Mouse (Mus musculus) midbrain, embryonic 11.5 days (tissue): ENCODE data around the gene Fndc3a. TPM values are rescaled to one million over a fixed set of nuclear protein-coding genes. Genes with fewer than 3 reads are reported as not detected.

ENCODE experiments used
- ATAC-seq: fragments of 200-750 bp; cut with Nextera tagmentation; 2 replicates; pipeline ENCODE4 v1.8.0; 2017; ENCODE audit warnings: moderate TSS enrichment, moderate library complexity; ENCODE audit not compliant: low FRiP score
- DNase-seq: peaks from one replicate; pipeline ENCODE4 v3.0.0; 2015; ENCODE audit warnings: low spot score; ENCODE audit errors: missing footprints
- H3K27ac ChIP-seq: fragments of 300-500 bp; sonication (generic); 2 replicates; pipeline ENCODE4 v1.5.1; 2014; ENCODE audit warnings: low read depth, low read length
- H3K27me3 ChIP-seq: fragments of 300-500 bp; sonication (generic); 2 replicates; pipeline ENCODE4 v1.6.1; 2014; ENCODE audit warnings: mild to moderate bottlenecking, low read length, moderate library complexity, mixed read lengths; ENCODE audit not compliant: control insufficient read depth, insufficient read depth
- H3K36me3 ChIP-seq: fragments of 300-500 bp; sonication (generic); 2 replicates; pipeline ENCODE4 v1.6.1; 2014; ENCODE audit warnings: mild to moderate bottlenecking, low read length, moderate library complexity, mixed read lengths; ENCODE audit not compliant: control insufficient read depth, insufficient read depth
- H3K4me1 ChIP-seq: fragments of 300-500 bp; sonication (generic); 2 replicates; pipeline ENCODE4 v1.6.1; 2014; ENCODE audit warnings: low read length; ENCODE audit not compliant: control insufficient read depth, insufficient read depth
- H3K4me2 ChIP-seq: fragments of 300-500 bp; sonication (generic); 2 replicates; pipeline ENCODE4 v1.6.1; 2014; ENCODE audit warnings: mild to moderate bottlenecking, moderate library complexity
- H3K4me3 ChIP-seq: fragments of 300-500 bp; sonication (generic); 2 replicates; pipeline ENCODE4 v1.5.1; 2014; ENCODE audit warnings: low read depth, low read length
- H3K9ac ChIP-seq: fragments of 300-500 bp; sonication (generic); 2 replicates; pipeline ENCODE4 v1.6.1; 2014; ENCODE audit warnings: low read length
- H3K9me3 ChIP-seq: fragments of 300-500 bp; sonication (generic); 2 replicates; pipeline ENCODE4 v1.6.1; 2016; ENCODE audit warnings: low read length; ENCODE audit not compliant: control insufficient read depth
- WGBS: fragments of 180-500 bp; shearing (Covaris S2); extraction: QIAGEN DNeasy Blood & Tissue Kit; methylation state at CpG from one replicate; pipeline ENCODE4 v1.1.7; 2014; 5-methylcytosine and 5-hydroxymethylcytosine counted together
- polyA plus RNA-seq: library from polyadenylated mRNA; unstranded; fragments of >200 nt; fragmentation: Nextera tagmentation; extraction: Ambion mirVana; gene quantifications from 2 replicates; pipeline ENCODE4 v1.2.1, GENCODE M21; 2014

Gene Fndc3a
- polyA plus RNA-seq, 1 experiment from 2014 or later = 38.9 TPM

- no peak overlapping the region for H3K4me3 ChIP-seq
- DNase-seq (no peak), ATAC-seq (no peak)
- H3K4me1 ChIP-seq = peaks cover 11% of the 10 kb centered on the region; the same call in 1 of the 2 replicates
- H3K9me3 ChIP-seq = no peaks in the 10 kb centered on the region
- H3K4me2 ChIP-seq = no peak overlapping the region
- 79% methylated on average over 1 of the region's 1 CpGs for WGBS
- H3K9ac ChIP-seq = no peak overlapping the region
- H3K36me3 ChIP-seq = no peaks in the 10 kb centered on the region
- H3K27ac ChIP-seq = no peak overlapping the region
- H3K27me3 ChIP-seq = no peaks in the 10 kb centered on the region
These were observed 204.8 kb downstream of the Fndc3a start for GRCm38 (mm10) chr14:72504985-72505384.

- Histone ChIP-seq H3K27me3 (no peaks in the 10 kb centered on the region), H3K9me3 (no peaks in the 10 kb centered on the region), H3K4me1 (peaks cover 11% of the 10 kb centered on the region; the same call in 1 of the 2 replicates), H3K36me3 (no peaks in the 10 kb centered on the region), H3K4me2 (no peak overlapping the region), H3K27ac (no peak overlapping the region), H3K9ac (no peak overlapping the region), H3K4me3 (no peak overlapping the region)
- 42% methylated on average over 6 of the region's 6 CpGs for WGBS
- DNase-seq = no peak
- ATAC-seq = no peak
These were observed 206.6 kb downstream of the Fndc3a start for GRCm38 (mm10) chr14:72503241-72503640.

GRCm38 (mm10) chr14:72493775-72494174 lies 216.0 kb downstream of the Fndc3a start:
- Histone ChIP-seq H3K4me2 (no peak overlapping the region), H3K36me3 (no peaks in the 10 kb centered on the region), H3K9me3 (no peaks in the 10 kb centered on the region), H3K27me3 (no peaks in the 10 kb centered on the region), H3K4me1 (no peaks in the 10 kb centered on the region), H3K27ac (no peak overlapping the region), H3K9ac (no peak overlapping the region), H3K4me3 (no peak overlapping the region)
- WGBS = 89% methylated on average over 1 of the region's 1 CpGs
- ATAC-seq (no peak), DNase-seq (no peak)

GRCm38 (mm10) chr14:72491738-72492137 lies 218.1 kb downstream of the Fndc3a start, which contains the start of gene Gm9195:
TSS of gene Gm9195 (minus strand) at chr14:72491838.
- no peak within 1 kb of the TSS for H3K27ac ChIP-seq
- DNase-seq (no peak), ATAC-seq (no peak)
- no peaks in the 10 kb centered on the region for H3K36me3 ChIP-seq
- no peaks in the 10 kb centered on the region for H3K9me3 ChIP-seq
- H3K9ac ChIP-seq = no peak within 1 kb of the TSS
- WGBS = 98% methylated on average over 5 of the region's 5 CpGs
- H3K27me3 ChIP-seq = no peaks in the 10 kb centered on the region
- H3K4me2 ChIP-seq = no peak within 1 kb of the TSS
- H3K4me3 ChIP-seq = no peak within 1 kb of the TSS
- no peaks in the 10 kb centered on the region for H3K4me1 ChIP-seq

- H3K4me2 ChIP-seq = no peak overlapping the region
These were observed 219.4 kb downstream of the Fndc3a start for GRCm38 (mm10) chr14:72490367-72490766.

More at GRCm38 (mm10) chr14:72490367-72490766, 219.4 kb downstream of the Fndc3a start:
- ATAC-seq (no peak), DNase-seq (no peak)
- Histone ChIP-seq H3K9ac (no peak overlapping the region), H3K27me3 (no peaks in the 10 kb centered on the region), H3K27ac (no peak overlapping the region), H3K4me3 (no peak overlapping the region), H3K9me3 (no peaks in the 10 kb centered on the region), H3K4me1 (no peaks in the 10 kb centered on the region), H3K36me3 (no peaks in the 10 kb centered on the region)
- 96% methylated on average over 3 of the region's 3 CpGs for WGBS

Other genes with a start within 250 kb of the Fndc3a start
- gene Gm9195, start 218.2 kb downstream of the Fndc3a start, polyA plus RNA-seq = not detected in 2 replicates